Mouse (Mus musculus): ENCODE measurements around the gene Csmd2.

DNA sequence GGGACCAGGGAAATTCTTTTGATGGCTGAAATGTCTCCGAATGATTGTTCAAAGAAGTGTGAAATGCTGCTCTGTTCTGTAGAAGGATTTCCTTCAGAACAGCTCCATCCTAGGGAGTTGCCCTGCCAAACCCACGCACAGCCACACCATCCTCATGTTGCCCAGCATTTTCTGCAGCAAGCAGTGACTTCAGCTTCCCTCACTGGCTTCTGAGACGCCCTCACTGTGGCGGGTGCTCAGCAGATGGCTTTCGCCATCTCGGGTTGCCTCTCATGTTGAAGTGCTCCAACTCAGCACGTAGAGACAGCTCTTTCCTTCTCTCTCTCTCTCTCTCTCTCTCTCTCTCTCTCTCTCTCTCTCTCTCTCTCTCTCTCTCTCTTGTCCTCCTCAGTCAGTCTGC is 353.7 kb downstream of the Csmd2 start:
- TF ChIP-seq CTCF (IDR thresholded peaks at IDR 0.05; ENCODE audit: borderline replicate concordance, insufficient read depth, low read depth, low read length) (no peak), POLR2A (IDR thresholded peaks at IDR 0.05; ENCODE audit: borderline replicate concordance, insufficient read depth, low read length) (no peak)
